Mouse (Mus musculus) neural tube, embryonic 15.5 days (tissue): ENCODE data around the gene Mex3d. TPM values are rescaled to one million over a fixed set of nuclear protein-coding genes. Genes with fewer than 3 reads are reported as not detected.
A peak's percentile ranks its signal among the peaks of the same experiment; 100 is the strongest.

Experiments
- ATAC-seq: fragments of 200-750 bp; cut with Nextera tagmentation; 2 replicates; pipeline ENCODE4 v1.8.0; 2017; ENCODE audit warnings: mild to moderate bottlenecking, moderate TSS enrichment, moderate library complexity; ENCODE audit not compliant: low FRiP score
- H3K27ac ChIP-seq: fragments of 300-500 bp; sonication (generic); replicated peaks from 2 replicates; pipeline ENCODE4 v1.5.1; 2015; ENCODE audit warnings: mild to moderate bottlenecking, inconsistent platforms
- H3K27me3 ChIP-seq: fragments of 300-500 bp; sonication (generic); replicated peaks from 2 replicates; pipeline ENCODE4 v1.6.1; 2015; ENCODE audit warnings: inconsistent platforms
- H3K36me3 ChIP-seq: fragments of 300-500 bp; sonication (generic); 2 replicates; pipeline ENCODE4 v1.6.1; 2015; ENCODE audit warnings: inconsistent platforms
- H3K4me1 ChIP-seq: fragments of 300-500 bp; sonication (generic); 2 replicates; pipeline ENCODE4 v1.6.1; 2015; ENCODE audit warnings: inconsistent platforms
- H3K4me2 ChIP-seq: fragments of 300-500 bp; sonication (generic); 2 replicates; pipeline ENCODE4 v1.6.1; 2015; ENCODE audit warnings: inconsistent platforms, mild to moderate bottlenecking, moderate library complexity
- H3K4me3 ChIP-seq: fragments of 300-500 bp; sonication (generic); replicated peaks from 2 replicates; pipeline ENCODE4 v1.5.1; 2015; ENCODE audit warnings: mild to moderate bottlenecking, inconsistent platforms
- H3K9ac ChIP-seq: fragments of 300-500 bp; sonication (generic); replicated peaks from 2 replicates; pipeline ENCODE4 v1.6.1; 2015; ENCODE audit warnings: mild to moderate bottlenecking, inconsistent platforms
- H3K9me3 ChIP-seq: fragments of 300-500 bp; sonication (generic); replicated peaks from 2 replicates; pipeline ENCODE4 v1.6.1; 2016; ENCODE audit warnings: inconsistent platforms
- WGBS: fragments of 180-500 bp; shearing (Covaris S2); methylation state at CpG from one replicate; pipeline ENCODE4 v1.1.7; 2015; ENCODE audit warnings: mixed read lengths; 5-methylcytosine and 5-hydroxymethylcytosine counted together
- polyA plus RNA-seq: library from polyadenylated mRNA; unstranded; fragments of >200 nt; fragmentation: Nextera tagmentation; extraction: Ambion mirVana; gene quantifications from 2 replicates; pipeline ENCODE4 v1.2.1, GENCODE M21; 2015

The Mex3d gene
- polyA plus RNA-seq, 1 experiment from 2014 or later: 14.0 TPM

- H3K4me1 ChIP-seq: peaks cover 9% of the 10 kb centered on the region
- WGBS: 56% methylated on average over 5 of the region's 5 CpGs
- H3K36me3 ChIP-seq: no peaks in the 10 kb centered on the region
- H3K9me3 ChIP-seq: no peaks in the 10 kb centered on the region
- H3K4me2 ChIP-seq: no peak overlapping the region
- no peak overlapping the region for H3K27ac ChIP-seq
- no peak for ATAC-seq
- no peak overlapping the region for H3K4me3 ChIP-seq
- peaks cover 14% of the 10 kb centered on the region; the same call in 1 of the 2 replicates for H3K27me3 ChIP-seq
- no peak overlapping the region for H3K9ac ChIP-seq
Measured at GRCm38 (mm10) chr10:80367954-80368353, 19.5 kb downstream of the Mex3d start.

- Histone ChIP-seq H3K9me3 (no peaks in the 10 kb centered on the region), H3K36me3 (no peaks in the 10 kb centered on the region), H3K27ac (no peak overlapping the region), H3K4me2 (no peak overlapping the region), H3K27me3 (peaks cover 14% of the 10 kb centered on the region; the same call in 1 of the 2 replicates), H3K4me1 (no peaks in the 10 kb centered on the region), H3K4me3 (no peak overlapping the region), H3K9ac (no peak overlapping the region)
- ATAC-seq: no peak
- 72% methylated on average over 6 of the region's 6 CpGs for WGBS
Measured at GRCm38 (mm10) chr10:80365736-80366135, 21.7 kb downstream of the Mex3d start.

- Histone ChIP-seq H3K36me3 (no peaks in the 10 kb centered on the region), H3K9ac (no peak overlapping the region), H3K4me1 (no peaks in the 10 kb centered on the region), H3K27ac (no peak overlapping the region), H3K9me3 (no peaks in the 10 kb centered on the region), H3K4me2 (no peak overlapping the region), H3K4me3 (no peak overlapping the region), H3K27me3 (peaks cover 32% of the 10 kb centered on the region)
- WGBS: 37% methylated on average over 6 of the region's 6 CpGs
- 0 out of 2 replicates have a peak, but pooled peaks have one; percentile 45 for ATAC-seq
Measured at GRCm38 (mm10) chr10:80363734-80364133, 23.7 kb downstream of the Mex3d start.

- H3K4me1 ChIP-seq: peaks cover 27% of the 10 kb centered on the region
- H3K9ac ChIP-seq: 0 out of 2 replicates have a peak overlapping the region, but pooled peaks have one; percentile 15
- no peaks in the 10 kb centered on the region for H3K9me3 ChIP-seq
- WGBS: 6% methylated on average over 31 of the region's 31 CpGs
- peak; percentile 69 for ATAC-seq
- H3K4me2 ChIP-seq: peak overlapping the region; percentile 77
- peaks cover 72% of the 10 kb centered on the region for H3K27me3 ChIP-seq
- H3K36me3 ChIP-seq: no peaks in the 10 kb centered on the region
- H3K4me3 ChIP-seq: peak overlapping the region; percentile 36
- H3K27ac ChIP-seq: no peak overlapping the region
Measured at GRCm38 (mm10) chr10:80357994-80358639, 29.3 kb downstream of the Mex3d start.

GRCm38 (mm10) chr10:80357336-80357735 is 30.1 kb downstream of the Mex3d start:
- Histone ChIP-seq H3K9ac (no peak overlapping the region), H3K27ac (no peak overlapping the region), H3K36me3 (no peaks in the 10 kb centered on the region), H3K4me2 (peak overlapping the region; percentile 77), H3K27me3 (peaks cover 80% of the 10 kb centered on the region), H3K4me1 (peaks cover 27% of the 10 kb centered on the region), H3K9me3 (no peaks in the 10 kb centered on the region), H3K4me3 (peak overlapping the region; percentile 36)
- ATAC-seq: peak; percentile 19
- 27% methylated on average over 7 of the region's 7 CpGs for WGBS

GRCm38 (mm10) chr10:80356737-80357136 is 30.7 kb downstream of the Mex3d start:
- ATAC-seq: peak; percentile 18; the same call in 1 of the 2 replicates
- H3K4me2 ChIP-seq: peak overlapping the region; percentile 77
- no peak overlapping the region for H3K27ac ChIP-seq
- H3K4me3 ChIP-seq: peak overlapping the region; percentile 40
- H3K36me3 ChIP-seq: no peaks in the 10 kb centered on the region
- H3K9ac ChIP-seq: peak overlapping the region; percentile 14
- H3K9me3 ChIP-seq: no peaks in the 10 kb centered on the region
- peaks cover 27% of the 10 kb centered on the region for H3K4me1 ChIP-seq
- H3K27me3 ChIP-seq: peaks cover 86% of the 10 kb centered on the region
- WGBS: under 1% methylated on average over 34 of the region's 34 CpGs

- H3K9me3 ChIP-seq: no peaks in the 10 kb centered on the region
- no peaks in the 10 kb centered on the region for H3K36me3 ChIP-seq
- peak within 1 kb of the TSS; percentile 40 for H3K4me3 ChIP-seq
- peaks cover 92% of the 10 kb centered on the region for H3K27me3 ChIP-seq
- no peak within 1 kb of the TSS for H3K27ac ChIP-seq
- H3K4me1 ChIP-seq: peaks cover 27% of the 10 kb centered on the region
- H3K9ac ChIP-seq: peak within 1 kb of the TSS; percentile 14
- H3K4me2 ChIP-seq: peak within 1 kb of the TSS; percentile 77
- no peak for ATAC-seq
- under 1% methylated on average over 53 of the region's 53 CpGs for WGBS
Measured at GRCm38 (mm10) chr10:80356001-80356682, 31.3 kb downstream of the Mex3d start, which contains the start of gene Plk5. Gene Plk5, plus strand, starts transcription at chr10:80356459.

GRCm38 (mm10) chr10:80355431-80355830 is 32.0 kb downstream of the Mex3d start:
- no peaks in the 10 kb centered on the region for H3K36me3 ChIP-seq
- peaks cover 27% of the 10 kb centered on the region for H3K4me1 ChIP-seq
- WGBS: 15% methylated on average over 9 of the region's 9 CpGs
- H3K4me2 ChIP-seq: no peak overlapping the region
- no peaks in the 10 kb centered on the region for H3K9me3 ChIP-seq
- H3K4me3 ChIP-seq: no peak overlapping the region
- ATAC-seq: no peak
- H3K27me3 ChIP-seq: peaks cover 99% of the 10 kb centered on the region
- no peak overlapping the region for H3K9ac ChIP-seq
- no peak overlapping the region for H3K27ac ChIP-seq

GRCm38 (mm10) chr10:80352727-80353126 is 34.7 kb downstream of the Mex3d start:
- Histone ChIP-seq H3K9ac (no peak overlapping the region), H3K4me2 (no peak overlapping the region), H3K4me1 (peaks cover 33% of the 10 kb centered on the region), H3K27ac (no peak overlapping the region), H3K36me3 (no peaks in the 10 kb centered on the region), H3K27me3 (peaks cover 99% of the 10 kb centered on the region), H3K9me3 (no peaks in the 10 kb centered on the region), H3K4me3 (no peak overlapping the region)
- WGBS: 73% methylated on average over 8 of the region's 8 CpGs
- no peak for ATAC-seq

GRCm38 (mm10) chr10:80351896-80352295 is 35.6 kb downstream of the Mex3d start:
- Histone ChIP-seq H3K4me1 (peaks cover 26% of the 10 kb centered on the region), H3K9me3 (no peaks in the 10 kb centered on the region), H3K36me3 (no peaks in the 10 kb centered on the region), H3K9ac (no peak overlapping the region), H3K27ac (no peak overlapping the region), H3K4me2 (no peak overlapping the region), H3K27me3 (peaks cover 99% of the 10 kb centered on the region), H3K4me3 (no peak overlapping the region)
- ATAC-seq: no peak
- 21% methylated on average over 11 of the region's 11 CpGs for WGBS

- peaks cover 12% of the 10 kb centered on the region for H3K4me1 ChIP-seq
- H3K36me3 ChIP-seq: no peaks in the 10 kb centered on the region
- no peak overlapping the region for H3K4me2 ChIP-seq
- H3K27ac ChIP-seq: no peak overlapping the region
- H3K4me3 ChIP-seq: no peak overlapping the region
- H3K27me3 ChIP-seq: peaks cover 96% of the 10 kb centered on the region
- no peaks in the 10 kb centered on the region for H3K9me3 ChIP-seq
- no peak overlapping the region for H3K9ac ChIP-seq
- ATAC-seq: 0 out of 2 replicates have a peak, but pooled peaks have one; percentile 43
- 4% methylated on average over 7 of the region's 7 CpGs for WGBS
Measured at GRCm38 (mm10) chr10:80350292-80350691, 37.2 kb downstream of the Mex3d start.

- H3K9ac ChIP-seq: no peak overlapping the region
- no peaks in the 10 kb centered on the region for H3K36me3 ChIP-seq
- H3K4me1 ChIP-seq: peaks cover 12% of the 10 kb centered on the region
- ATAC-seq: no peak
- no peak overlapping the region for H3K4me3 ChIP-seq
- H3K4me2 ChIP-seq: peak overlapping the region; percentile 42
- H3K27ac ChIP-seq: no peak overlapping the region
- WGBS: 20% methylated on average over 26 of the region's 26 CpGs
- H3K27me3 ChIP-seq: peaks cover 97% of the 10 kb centered on the region
- H3K9me3 ChIP-seq: no peaks in the 10 kb centered on the region
Measured at GRCm38 (mm10) chr10:80348981-80349380, 38.5 kb downstream of the Mex3d start.
